Mouse (Mus musculus) midbrain, embryonic 13.5 days (tissue): Measurements from ENCODE around the gene Sp7. TPM values are rescaled to one million over a fixed set of nuclear protein-coding genes. Genes with fewer than 3 reads are reported as not detected.
A peak's percentile ranks its signal among the peaks of the same experiment; 100 is the strongest.

Experiments used
- ATAC-seq: fragments of 200-750 bp; cut with Nextera tagmentation; 2 replicates; pipeline ENCODE4 v1.8.0; 2017; ENCODE audit warnings: mild to moderate bottlenecking, moderate TSS enrichment, moderate library complexity
- H3K27ac ChIP-seq: fragments of 300-500 bp; sonication (generic); 2 replicates; pipeline ENCODE4 v1.5.1; 2015; ENCODE audit warnings: inconsistent platforms, mild to moderate bottlenecking, moderate library complexity
- H3K27me3 ChIP-seq: fragments of 300-500 bp; sonication (generic); 2 replicates; pipeline ENCODE4 v1.6.1; 2015; ENCODE audit warnings: mild to moderate bottlenecking, inconsistent platforms
- H3K36me3 ChIP-seq: fragments of 300-500 bp; sonication (generic); 2 replicates; pipeline ENCODE4 v1.6.1; 2015; ENCODE audit warnings: mild to moderate bottlenecking, inconsistent platforms
- H3K4me1 ChIP-seq: fragments of 300-500 bp; sonication (generic); replicated peaks from 2 replicates; pipeline ENCODE4 v1.6.1; 2015; ENCODE audit warnings: inconsistent platforms
- H3K4me2 ChIP-seq: fragments of 300-500 bp; sonication (generic); replicated peaks from 2 replicates; pipeline ENCODE4 v1.6.1; 2015; ENCODE audit warnings: moderate library complexity, mild to moderate bottlenecking, inconsistent platforms
- H3K4me3 ChIP-seq: fragments of 300-500 bp; sonication (generic); replicated peaks from 2 replicates; pipeline ENCODE4 v1.5.1; 2015; ENCODE audit warnings: mild to moderate bottlenecking, inconsistent platforms
- H3K9ac ChIP-seq: fragments of 300-500 bp; sonication (generic); replicated peaks from 2 replicates; pipeline ENCODE4 v1.6.1; 2015; ENCODE audit warnings: mild to moderate bottlenecking, inconsistent platforms
- H3K9me3 ChIP-seq: fragments of 300-500 bp; sonication (generic); 2 replicates; pipeline ENCODE4 v1.6.1; 2016; ENCODE audit warnings: mild to moderate bottlenecking, inconsistent platforms
- WGBS: fragments of 180-500 bp; shearing (Covaris S2); methylation state at CpG from one replicate; pipeline ENCODE4 v1.1.7; 2015; 5-methylcytosine and 5-hydroxymethylcytosine counted together
- polyA plus RNA-seq: library from polyadenylated mRNA; unstranded; fragments of >200 nt; fragmentation: Nextera tagmentation; extraction: Ambion mirVana; gene quantifications from 2 replicates; pipeline ENCODE4 v1.2.1, GENCODE M21; 2015

Sp7 gene
- polyA plus RNA-seq, 1 experiment from 2014 or later, result 0.28 TPM

DNA sequence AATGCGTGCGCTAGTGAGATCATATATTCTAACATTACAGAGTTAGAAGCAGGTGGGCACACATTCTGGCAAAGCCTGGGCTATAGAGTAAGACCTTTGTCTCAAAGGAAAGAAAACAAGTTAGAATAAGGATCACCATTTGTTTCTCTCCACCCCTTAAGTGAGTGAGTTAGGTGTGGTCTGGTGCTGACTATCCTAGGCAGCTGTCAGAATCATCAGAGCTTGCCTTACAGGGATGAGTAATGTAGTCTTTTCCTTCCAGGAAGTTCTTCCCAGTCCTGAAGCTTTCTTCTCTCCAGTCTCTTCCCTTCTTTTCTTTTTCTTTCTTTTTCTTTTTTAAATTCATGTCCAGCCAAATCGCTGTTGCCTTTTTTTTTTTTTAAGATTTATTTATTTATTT lies 35.2 kb upstream of the Sp7 start:
- Histone ChIP-seq H3K4me2 (no peak overlapping the region), H3K9ac (no peak overlapping the region), H3K9me3 (no peaks in the 10 kb centered on the region), H3K4me3 (no peak overlapping the region), H3K36me3 (no peaks in the 10 kb centered on the region), H3K27me3 (peaks cover 7% of the 10 kb centered on the region; the same call in 1 of the 2 replicates), H3K27ac (no peak overlapping the region), H3K4me1 (peaks cover 19% of the 10 kb centered on the region)
- ATAC-seq, result no peak
- WGBS, result 95% methylated on average over 3 of the region's 3 CpGs

GRCm38 (mm10) chr15:102401278-102401677 lies 34.3 kb upstream of the Sp7 start:
- Histone ChIP-seq H3K9ac (no peak overlapping the region), H3K4me3 (no peak overlapping the region), H3K4me2 (no peak overlapping the region), H3K36me3 (no peaks in the 10 kb centered on the region), H3K27ac (no peak overlapping the region), H3K4me1 (peaks cover 15% of the 10 kb centered on the region), H3K27me3 (peaks cover 10% of the 10 kb centered on the region), H3K9me3 (no peaks in the 10 kb centered on the region)
- no peak for ATAC-seq
- 79% methylated on average over 2 of the region's 2 CpGs for WGBS

- Histone ChIP-seq H3K9me3 (no peaks in the 10 kb centered on the region), H3K4me1 (peaks cover 15% of the 10 kb centered on the region), H3K4me3 (no peak overlapping the region), H3K27me3 (peaks cover 14% of the 10 kb centered on the region), H3K27ac (no peak overlapping the region), H3K4me2 (no peak overlapping the region), H3K9ac (no peak overlapping the region), H3K36me3 (no peaks in the 10 kb centered on the region)
- ATAC-seq, result no peak
- WGBS, result 81% methylated on average over 10 of the region's 10 CpGs
Measured at GRCm38 (mm10) chr15:102400476-102401045, 33.6 kb upstream of the Sp7 start.

DNA sequence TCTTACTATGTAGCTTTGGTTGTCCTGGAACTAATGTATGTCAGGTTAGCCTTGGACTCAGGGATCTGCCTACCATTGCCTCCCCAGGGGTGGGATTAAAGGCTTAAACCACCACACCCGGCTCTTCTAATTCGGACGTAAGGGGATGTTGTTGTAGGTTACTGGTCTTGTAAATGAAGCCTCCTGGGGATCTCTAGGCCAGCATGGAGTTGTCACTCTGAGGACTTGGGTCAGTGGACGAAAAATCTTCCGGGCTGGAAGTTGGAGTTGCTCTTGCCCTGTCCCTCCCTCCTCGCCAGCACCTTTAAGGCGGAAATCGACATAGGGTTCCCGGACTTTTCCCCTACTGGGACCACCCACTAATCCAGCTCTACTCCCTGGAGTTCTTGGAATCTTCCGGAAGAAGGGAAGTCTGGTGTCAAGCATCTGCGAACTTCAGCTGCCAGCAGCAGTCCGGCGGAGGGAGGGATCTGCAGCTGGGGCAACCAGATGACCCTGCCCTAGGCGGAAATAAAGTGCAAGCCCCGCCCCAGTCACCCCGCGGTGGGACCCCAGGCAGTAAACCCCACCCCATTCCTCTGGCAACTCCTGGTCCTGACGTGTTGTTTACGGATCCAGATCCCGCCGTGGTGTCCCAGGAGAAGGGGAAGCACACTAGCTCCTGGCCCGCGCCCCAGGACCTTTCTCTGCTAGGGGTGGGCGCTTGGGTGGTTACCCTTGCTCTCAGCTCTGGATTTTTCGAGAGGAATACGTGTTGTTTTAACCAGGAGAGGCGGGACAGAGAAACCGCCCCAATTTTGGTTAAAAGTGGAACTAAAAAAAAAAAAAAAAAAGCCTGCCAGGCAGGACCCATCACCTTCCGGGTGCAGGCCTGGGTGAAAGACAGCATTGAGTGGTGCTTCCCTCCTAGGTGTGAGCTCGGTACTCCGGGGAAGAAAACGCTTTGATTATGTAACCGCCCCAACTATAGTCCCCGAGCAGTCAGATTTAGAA lies 32.5 kb upstream of the Sp7 start:
- H3K4me1 ChIP-seq, result peaks cover 11% of the 10 kb centered on the region
- peaks cover 14% of the 10 kb centered on the region for H3K27me3 ChIP-seq
- peak overlapping the region; percentile 54 for H3K9ac ChIP-seq
- H3K36me3 ChIP-seq, result no peaks in the 10 kb centered on the region
- 0 out of 2 replicates have a peak, but pooled peaks have one; percentile 34 for ATAC-seq
- WGBS, result 4% methylated on average over 34 of the region's 34 CpGs
- H3K4me2 ChIP-seq, result peak overlapping the region; percentile 68
- no peaks in the 10 kb centered on the region for H3K9me3 ChIP-seq
- H3K27ac ChIP-seq, result no peak overlapping the region
- peak overlapping the region; percentile 38 for H3K4me3 ChIP-seq

- Histone ChIP-seq H3K27ac (no peak overlapping the region), H3K4me2 (no peak overlapping the region), H3K9me3 (no peaks in the 10 kb centered on the region), H3K27me3 (peaks cover 14% of the 10 kb centered on the region), H3K36me3 (no peaks in the 10 kb centered on the region), H3K9ac (no peak overlapping the region), H3K4me1 (peaks cover 15% of the 10 kb centered on the region), H3K4me3 (no peak overlapping the region)
- 12% methylated on average over 5 of the region's 5 CpGs for WGBS
- no peak for ATAC-seq
Measured at GRCm38 (mm10) chr15:102398629-102399028, 31.6 kb upstream of the Sp7 start.

- 13% methylated on average over 3 of the region's 3 CpGs for WGBS
- H3K9ac ChIP-seq, result no peak overlapping the region
- H3K36me3 ChIP-seq, result no peaks in the 10 kb centered on the region
- H3K4me2 ChIP-seq, result no peak overlapping the region
- no peak for ATAC-seq
- no peak overlapping the region for H3K27ac ChIP-seq
- H3K27me3 ChIP-seq, result peaks cover 12% of the 10 kb centered on the region
- H3K4me1 ChIP-seq, result peaks cover 18% of the 10 kb centered on the region
- no peaks in the 10 kb centered on the region for H3K9me3 ChIP-seq
- H3K4me3 ChIP-seq, result no peak overlapping the region
Measured at GRCm38 (mm10) chr15:102395061-102395460, 28.1 kb upstream of the Sp7 start.

DNA sequence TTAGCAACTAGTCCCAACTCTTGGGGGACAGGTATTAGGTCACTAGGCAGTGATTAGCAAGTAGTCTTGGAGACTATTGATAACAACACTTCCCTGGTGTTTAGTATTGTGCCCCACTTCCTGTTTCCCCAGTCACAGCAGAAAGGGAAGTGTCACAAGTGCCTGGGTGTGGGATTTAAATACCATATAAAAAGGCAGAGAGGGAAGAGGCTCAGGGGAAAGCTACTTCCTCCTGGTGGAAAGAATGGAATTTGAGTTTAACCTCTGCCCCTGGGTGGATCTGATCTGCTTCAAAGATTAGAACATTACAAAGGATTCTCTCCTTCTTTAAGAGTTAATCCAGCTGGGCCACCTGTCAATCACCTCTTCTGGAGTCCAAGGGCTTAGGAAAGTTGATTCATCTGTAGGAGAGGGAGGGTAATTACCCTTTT lies 26.6 kb upstream of the Sp7 start:
- H3K27ac ChIP-seq, result no peak overlapping the region
- peaks cover 10% of the 10 kb centered on the region for H3K27me3 ChIP-seq
- H3K9me3 ChIP-seq, result no peaks in the 10 kb centered on the region
- peaks cover 8% of the 10 kb centered on the region; the same call in 1 of the 2 replicates for H3K4me1 ChIP-seq
- no peak overlapping the region for H3K4me2 ChIP-seq
- no peak overlapping the region for H3K4me3 ChIP-seq
- no peak overlapping the region for H3K9ac ChIP-seq
- no peak for ATAC-seq
- H3K36me3 ChIP-seq, result no peaks in the 10 kb centered on the region

- H3K9me3 ChIP-seq, result no peaks in the 10 kb centered on the region
- H3K27ac ChIP-seq, result no peak overlapping the region
- H3K27me3 ChIP-seq, result peaks cover 8% of the 10 kb centered on the region; the same call in 1 of the 2 replicates
- H3K36me3 ChIP-seq, result no peaks in the 10 kb centered on the region
- no peak overlapping the region for H3K4me2 ChIP-seq
- no peak overlapping the region for H3K9ac ChIP-seq
- peaks cover 8% of the 10 kb centered on the region; the same call in 1 of the 2 replicates for H3K4me1 ChIP-seq
- no peak for ATAC-seq
- H3K4me3 ChIP-seq, result no peak overlapping the region
- 21% methylated on average over 2 of the region's 2 CpGs for WGBS
Measured at GRCm38 (mm10) chr15:102392520-102392919, 25.5 kb upstream of the Sp7 start.

DNA sequence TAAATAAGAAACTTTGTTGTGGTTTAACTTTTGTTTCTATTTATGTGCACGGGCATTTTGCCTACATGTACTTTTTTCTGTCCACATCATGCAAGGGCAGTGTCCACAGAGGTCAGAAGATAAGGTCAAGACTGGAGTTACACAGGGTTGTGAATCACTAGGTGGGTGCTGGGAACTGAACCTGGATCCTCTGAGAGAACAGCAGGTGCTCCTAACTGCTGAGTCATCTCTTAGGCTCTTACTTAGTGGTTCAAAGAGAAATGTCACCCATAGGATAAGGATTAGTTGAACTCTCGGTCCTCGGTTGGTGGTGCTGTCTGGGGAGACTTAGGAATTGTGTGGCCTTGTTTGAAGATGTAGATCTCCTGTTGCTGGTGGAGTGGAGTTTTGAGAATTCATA lies 22.0 kb upstream of the Sp7 start:
- Histone ChIP-seq H3K4me2 (no peak overlapping the region), H3K9me3 (no peaks in the 10 kb centered on the region), H3K27ac (no peak overlapping the region), H3K4me3 (no peak overlapping the region), H3K27me3 (no peaks in the 10 kb centered on the region), H3K9ac (no peak overlapping the region), H3K36me3 (no peaks in the 10 kb centered on the region), H3K4me1 (peaks cover 6% of the 10 kb centered on the region; the same call in 1 of the 2 replicates)
- no peak for ATAC-seq
- 87% methylated on average over 3 of the region's 3 CpGs for WGBS

DNA sequence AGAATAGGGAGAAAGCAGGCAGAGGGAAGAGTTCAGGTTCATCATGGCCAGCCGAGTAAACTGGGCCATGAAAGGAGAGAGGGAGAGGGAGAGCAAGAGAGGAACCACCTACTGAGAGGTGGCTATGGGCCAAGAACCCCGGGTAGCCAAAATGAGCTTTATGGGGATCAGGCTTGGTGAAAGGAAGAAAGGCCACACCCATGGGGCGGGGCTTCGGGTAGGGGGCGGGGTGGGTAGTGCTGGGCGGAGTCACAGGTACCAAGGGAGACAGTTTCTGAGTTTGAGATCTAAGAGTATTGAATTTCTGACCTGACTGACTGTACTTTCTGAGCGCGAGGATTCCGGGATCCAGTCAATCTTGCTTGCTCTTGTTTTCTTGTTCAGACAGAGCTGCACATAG lies 19.7 kb upstream of the Sp7 start:
- Histone ChIP-seq H3K27ac (no peak overlapping the region), H3K4me1 (no peaks in the 10 kb centered on the region), H3K9me3 (no peaks in the 10 kb centered on the region), H3K4me3 (no peak overlapping the region), H3K4me2 (no peak overlapping the region), H3K27me3 (no peaks in the 10 kb centered on the region), H3K9ac (no peak overlapping the region), H3K36me3 (no peaks in the 10 kb centered on the region)
- 55% methylated on average over 9 of the region's 9 CpGs for WGBS
- no peak for ATAC-seq

- Histone ChIP-seq H3K9me3 (no peaks in the 10 kb centered on the region), H3K4me1 (no peaks in the 10 kb centered on the region), H3K4me2 (no peak overlapping the region), H3K9ac (no peak overlapping the region), H3K27ac (no peak overlapping the region), H3K27me3 (no peaks in the 10 kb centered on the region), H3K36me3 (no peaks in the 10 kb centered on the region), H3K4me3 (no peak overlapping the region)
- WGBS, result 93% methylated on average over 6 of the region's 6 CpGs
- no peak for ATAC-seq
Measured at GRCm38 (mm10) chr15:102383671-102384070, 16.7 kb upstream of the Sp7 start.

GRCm38 (mm10) chr15:102381575-102381974 lies 14.6 kb upstream of the Sp7 start:
- Histone ChIP-seq H3K9ac (no peak overlapping the region), H3K4me3 (no peak overlapping the region), H3K4me1 (peaks cover 12% of the 10 kb centered on the region), H3K9me3 (no peaks in the 10 kb centered on the region), H3K27ac (no peak overlapping the region), H3K36me3 (no peaks in the 10 kb centered on the region), H3K4me2 (no peak overlapping the region), H3K27me3 (no peaks in the 10 kb centered on the region)
- WGBS, result 2% methylated on average over 5 of the region's 7 CpGs
- peak; percentile 80 for ATAC-seq
